Mouse (Mus musculus): ENCODE results near the gene Phf21b. TPM values are rescaled to one million over a fixed set of nuclear protein-coding genes. Genes with fewer than 3 reads are reported as not detected.
"Not testable (repeated sequence)": the region's sequence is repeated elsewhere in the genome, so short reads cannot be mapped to it uniquely, and the experiment has no call there.

The Phf21b gene
- total RNA-seq, 2 experiments from 2014 or later: 15.3 to 16.1 TPM

GRCm38 (mm10) chr15:84809275-84809952 lies 46.4 kb downstream of the Phf21b start:
- intact Hi-C loops (cut with DNase I): no loop called here
- DNase-seq (ENCODE audit: low spot score in 2 of 2): no peak

GRCm38 (mm10) chr15:84803685-84804084 lies 52.2 kb downstream of the Phf21b start:
- intact Hi-C loops (cut with DNase I): loop anchor here (5.0 kb wide), 1 partner anchor 89 kb away; no protein-coding TSS in a partner anchor
- peak; percentile 68 to 70 for DNase-seq (ENCODE audit: low spot score in 2 of 2)

DNA sequence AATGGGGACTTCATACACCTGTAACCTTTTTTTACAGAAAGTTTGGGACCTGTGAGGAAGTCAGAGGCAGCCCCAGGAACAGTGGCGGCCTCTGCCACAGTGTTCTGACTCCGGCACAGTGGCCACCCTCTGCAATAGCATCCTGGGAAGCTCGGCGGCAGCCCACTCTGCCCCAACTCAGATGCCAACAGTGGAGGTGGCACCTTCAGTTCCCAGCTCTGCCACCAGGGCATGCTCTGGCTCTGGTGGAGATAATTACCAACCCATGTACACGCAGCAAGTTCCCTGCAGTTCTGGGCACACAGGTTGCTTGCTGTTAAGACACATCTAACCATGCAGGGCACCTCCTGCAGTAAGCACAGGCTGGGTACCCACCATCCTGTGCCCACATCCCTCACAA lies 55.7 kb downstream of the Phf21b start:
- peak; percentile 39 to 74 for DNase-seq (ENCODE audit: low spot score in 2 of 2)
- intact Hi-C loops (cut with DNase I): loop anchor here (5.0 kb wide), 1 partner anchor 92 kb away; no protein-coding TSS in a partner anchor

- intact Hi-C loops (cut with DNase I): no loop called here
- no peak for DNase-seq (ENCODE audit: low spot score in 2 of 2)
Measured at GRCm38 (mm10) chr15:84793649-84794048, 62.2 kb downstream of the Phf21b start.

GRCm38 (mm10) chr15:84787161-84787560 lies 68.7 kb downstream of the Phf21b start:
- intact Hi-C loops (cut with DNase I): no loop called here
- no peak for DNase-seq (ENCODE audit: low spot score in 2 of 2)

DNA sequence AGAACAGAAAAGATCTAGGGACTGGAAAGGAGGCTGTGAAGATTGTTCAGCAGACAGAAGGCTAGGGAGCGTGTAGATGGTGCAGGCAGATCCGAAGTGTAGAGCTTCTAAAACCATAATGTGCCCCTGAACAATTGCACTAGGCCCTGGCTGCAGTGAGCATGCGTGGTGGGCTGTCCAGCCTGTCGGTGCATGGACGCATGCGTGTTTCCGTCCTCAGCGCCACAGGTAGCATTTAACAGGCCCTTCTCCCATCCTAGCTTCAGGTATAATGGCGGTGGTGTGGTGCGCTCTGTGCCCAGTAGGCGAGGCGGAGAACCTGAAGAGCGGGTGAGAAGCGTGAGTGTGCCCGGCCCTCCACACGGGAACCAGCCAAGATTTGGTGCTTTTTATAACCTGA lies 71.0 kb downstream of the Phf21b start:
- no peak for DNase-seq (ENCODE audit: low spot score in 2 of 2)
- intact Hi-C loops (cut with DNase I): no loop called here

- no peak for DNase-seq (ENCODE audit: low spot score in 2 of 2)
- intact Hi-C loops (cut with DNase I): loop anchor here (10.0 kb wide), 1 partner anchor 296 kb away; no protein-coding TSS in a partner anchor
Measured at GRCm38 (mm10) chr15:84778587-84778986, 77.3 kb downstream of the Phf21b start.

- intact Hi-C loops (cut with DNase I): loop anchor here (10.0 kb wide), 1 partner anchor 299 kb away; no protein-coding TSS in a partner anchor
- peak; percentile 30 to 58 for DNase-seq (ENCODE audit: low spot score in 2 of 2)
Measured at GRCm38 (mm10) chr15:84775421-84776174, 80.3 kb downstream of the Phf21b start.

GRCm38 (mm10) chr15:84772191-84773111 lies 83.4 kb downstream of the Phf21b start:
- DNase-seq (ENCODE audit: low spot score in 2 of 2): no peak
- intact Hi-C loops (cut with DNase I): loop anchor here (10.0 kb wide), 1 partner anchor 302 kb away; no protein-coding TSS in a partner anchor

- intact Hi-C loops (cut with DNase I): loop anchor here (10.0 kb wide), 1 partner anchor 305 kb away; no protein-coding TSS in a partner anchor
- no peak for DNase-seq (ENCODE audit: low spot score in 2 of 2)
Measured at GRCm38 (mm10) chr15:84769641-84770341, 86.1 kb downstream of the Phf21b start.

GRCm38 (mm10) chr15:84768531-84768930 lies 87.3 kb downstream of the Phf21b start:
- DNase-seq (ENCODE audit: low spot score in 2 of 2); intact Hi-C loops (cut with DNase I): not testable (repeated sequence)

DNA sequence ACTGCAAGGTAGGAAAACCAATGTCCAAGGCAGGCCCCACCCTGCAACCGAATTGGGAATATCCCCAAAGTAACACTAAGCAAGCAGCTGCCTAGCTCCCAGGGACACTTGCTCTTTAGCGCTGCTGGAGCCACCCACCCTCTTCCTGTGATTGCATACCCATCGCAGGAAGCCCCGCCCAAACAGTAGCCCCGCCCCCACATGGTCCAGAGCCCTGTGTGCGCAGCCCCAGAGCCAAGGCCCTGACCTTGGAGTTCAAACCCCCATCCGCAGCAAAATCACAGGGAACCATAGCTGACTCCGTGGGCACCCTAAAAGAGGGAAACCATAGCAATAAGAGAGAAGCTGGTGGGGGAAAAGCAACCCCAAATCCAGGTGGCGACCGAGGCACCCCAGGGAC lies 89.2 kb downstream of the Phf21b start:
- intact Hi-C loops (cut with DNase I): no loop called here
- no peak for DNase-seq (ENCODE audit: low spot score in 2 of 2)

DNA sequence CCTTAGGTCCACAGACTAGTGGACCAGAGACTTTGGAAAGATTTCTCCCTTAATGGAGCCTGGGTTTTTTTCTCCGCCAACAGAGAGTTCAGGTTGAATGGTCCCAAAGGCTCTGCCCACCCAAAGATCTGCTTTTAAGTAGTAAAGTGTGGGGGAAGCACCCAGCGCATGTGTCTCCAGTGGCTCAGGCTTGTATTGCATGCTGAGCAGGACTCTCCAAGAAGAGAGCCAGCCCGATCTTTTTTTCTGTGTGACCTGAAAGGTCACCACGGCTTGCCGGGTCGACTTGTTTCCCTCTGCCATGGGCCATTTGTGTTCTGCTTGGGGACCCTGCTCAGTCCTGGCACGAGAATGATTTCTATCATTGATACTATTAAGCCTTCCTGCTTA lies 92.4 kb downstream of the Phf21b start:
- intact Hi-C loops (cut with DNase I): no loop called here
- peak in 1 of 2 experiments; percentile 37 for DNase-seq (ENCODE audit: low spot score in 2 of 2)

DNA sequence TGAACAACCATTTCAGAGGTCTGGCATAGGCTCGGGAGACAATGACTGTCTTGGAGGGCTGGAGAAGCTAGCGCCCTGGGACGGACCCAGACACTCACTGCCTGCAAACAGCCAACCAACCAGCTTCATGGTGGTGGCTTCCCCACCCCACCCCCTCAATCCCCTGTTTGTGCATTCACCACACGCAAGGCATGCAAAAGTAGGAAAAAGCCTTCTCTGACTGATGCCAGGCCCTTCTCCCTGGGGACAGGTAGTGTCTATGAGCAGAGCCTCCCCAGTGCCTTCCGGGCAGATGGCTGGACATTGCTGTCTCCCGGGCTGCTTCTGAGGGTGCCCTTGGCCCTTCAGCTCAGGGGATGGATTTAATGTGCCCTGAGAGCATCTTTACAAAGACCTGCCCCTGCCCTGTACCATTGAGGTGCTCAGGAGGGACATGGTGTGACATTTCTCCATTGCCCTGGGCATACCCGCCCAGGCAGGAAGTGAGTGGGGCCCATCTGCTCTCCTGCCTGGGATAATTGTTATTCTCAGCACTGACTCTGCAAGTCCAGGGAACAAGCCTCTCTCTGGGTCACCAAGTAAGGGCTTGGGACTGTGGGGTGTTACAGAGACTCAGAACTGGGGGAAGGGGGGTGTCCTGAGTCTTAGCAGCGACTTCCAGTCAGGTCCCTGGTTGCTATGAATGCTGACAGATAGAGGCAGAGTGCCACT lies 93.0 kb downstream of the Phf21b start:
- intact Hi-C loops (cut with DNase I): no loop called here
- DNase-seq (ENCODE audit: low spot score in 2 of 2): no peak

DNA sequence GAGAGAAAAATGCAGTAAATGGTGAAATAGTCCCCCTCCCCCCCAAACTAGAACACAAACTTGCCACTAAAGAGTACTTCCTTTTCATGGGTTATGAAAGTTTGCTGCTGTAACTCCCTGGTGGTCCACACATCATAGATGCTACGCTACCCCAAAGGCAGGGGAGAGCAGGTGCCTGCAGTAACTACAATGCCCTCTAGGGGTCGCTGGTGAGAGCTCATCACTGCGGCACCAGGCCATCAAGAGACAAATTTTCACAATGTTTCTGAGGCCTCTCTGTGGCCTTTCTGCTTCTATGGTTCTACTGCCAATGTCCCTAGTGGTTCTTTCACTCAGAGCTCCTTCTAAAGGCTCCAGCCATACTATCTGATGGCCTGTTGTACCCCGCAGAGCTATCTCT lies 97.4 kb downstream of the Phf21b start:
- DNase-seq (ENCODE audit: low spot score in 2 of 2): peak; percentile 45 to 58
- intact Hi-C loops (cut with DNase I): loop anchor here (5.0 to 10.0 kb wide), 2 partner anchors 136 to 164 kb away; partner anchors contain the start of genes Gm29666 and Nup50

- intact Hi-C loops (cut with DNase I): loop anchor here (5.0 to 10.0 kb wide), 2 partner anchors 138 to 166 kb away; partner anchors contain the start of genes Gm29666 and Nup50
- DNase-seq (ENCODE audit: low spot score in 2 of 2): peak; percentile 62 to 63
Measured at GRCm38 (mm10) chr15:84756426-84756825, 99.4 kb downstream of the Phf21b start.

DNA sequence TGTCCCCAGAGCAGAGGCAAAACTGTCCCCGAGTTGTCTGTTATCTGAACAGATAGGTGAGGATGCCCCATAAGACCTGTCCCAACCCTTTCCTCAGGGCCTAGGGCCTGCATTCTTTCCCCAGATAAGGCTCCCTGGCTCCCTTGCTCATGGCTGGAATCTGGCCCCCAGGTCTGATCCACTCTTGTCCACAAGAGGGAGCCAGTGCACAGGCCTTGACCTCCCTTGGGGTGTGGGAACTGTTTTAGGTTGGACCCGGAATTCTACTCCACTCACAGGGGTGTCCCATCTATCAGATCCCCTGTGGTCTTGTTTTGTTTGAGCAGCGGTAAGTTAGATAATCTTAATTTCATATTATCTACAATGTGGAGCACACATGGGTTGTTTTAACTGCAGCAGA lies 100.9 kb downstream of the Phf21b start:
- DNase-seq (ENCODE audit: low spot score in 2 of 2): peak; percentile 58 to 80
- intact Hi-C loops (cut with DNase I): loop anchor here (5.0 to 10.0 kb wide), 2 partner anchors 140 to 167 kb away; partner anchors contain the start of genes Gm29666 and Nup50

GRCm38 (mm10) chr15:84745831-84746230 lies 110.0 kb downstream of the Phf21b start:
- DNase-seq (ENCODE audit: low spot score in 2 of 2): no peak
- intact Hi-C loops (cut with DNase I): no loop called here
